ENCODE assay signal across 28 mouse cellular contexts in the genomic region with DNA sequence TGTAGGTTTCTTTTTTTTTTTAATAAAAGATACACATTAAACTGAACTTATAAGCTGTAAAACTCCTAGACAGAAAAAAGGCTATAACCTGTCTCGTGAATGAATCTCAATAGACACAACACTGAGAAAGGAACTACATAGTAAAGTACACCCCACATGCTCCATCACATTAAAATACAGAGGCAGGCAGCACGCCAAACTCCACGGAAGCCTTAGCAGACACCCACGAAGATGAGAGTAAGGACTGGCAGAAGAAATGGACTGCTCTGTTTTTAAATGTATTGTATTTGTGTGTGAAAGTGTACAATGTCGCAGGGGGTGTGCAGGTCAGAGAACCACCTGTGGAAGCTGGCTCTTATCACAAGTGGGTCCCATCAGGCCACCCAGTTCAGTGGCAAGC. TPM values are rescaled to one million over a fixed set of nuclear protein-coding genes. Genes with fewer than 3 reads are reported as not detected.
A peak's percentile ranks its signal among the peaks of the same experiment; 100 is the strongest.
DNase-seq lines count a peak whose midpoint lies in the region; ATAC-seq and TF ChIP-seq lines count a peak whose summit lies in the region.
"Had no signal": no experiment of that assay in that cellular context is flagged by ENCODE, and none has a peak within 500 bp of the region (broad histone marks: within the 10 kb centered on the region; RNA-seq: fewer than 3 reads in every experiment).

No protein-coding gene starts in this region.

- H3K4me3 ChIP-seq in hindbrain, embryonic 13.5 days: no peak overlapping the region
- no peak overlapping the region for H3K4me3 ChIP-seq in hindbrain, embryonic 16.5 days (ENCODE audit: low read length)
- H3K4me3 ChIP-seq in midbrain, postnatal 0 days (ENCODE audit: low read depth, low read length): no peak overlapping the region
- no peak overlapping the region for H3K4me3 ChIP-seq in midbrain, embryonic 15.5 days
- no peak overlapping the region for H3K4me3 ChIP-seq in forebrain, postnatal 0 days (ENCODE audit: low read depth, low read length)
- H3K4me3 ChIP-seq: embryonic facial prominence, embryonic 15.5 days; erythroblast, embryonic 14.5 days; gastrocnemius, adult 2 months; heart, embryonic 13.5 days; hindbrain, embryonic 12.5 days had no signal

- no peak for ATAC-seq in hindbrain, embryonic 13.5 days (ENCODE audit: low FRiP score)
- ATAC-seq in hindbrain, embryonic 16.5 days: no peak
- no peak for ATAC-seq in midbrain, postnatal 0 days (ENCODE audit: low FRiP score)
- no peak for ATAC-seq in midbrain, embryonic 15.5 days (replicated peaks)
- no peak for ATAC-seq in forebrain, postnatal 0 days
- ATAC-seq: CD4-positive, CD25-positive, alpha-beta regulatory T cell, adult 4 months had no signal

- peaks cover 29% of the 10 kb centered on the region for H3K36me3 ChIP-seq in hindbrain, embryonic 13.5 days
- peaks cover 11% of the 10 kb centered on the region for H3K36me3 ChIP-seq in hindbrain, embryonic 16.5 days (ENCODE audit: control insufficient read depth, insufficient read depth, low read length)
- H3K36me3 ChIP-seq in midbrain, postnatal 0 days (ENCODE audit: insufficient read depth, low read length): peaks cover 27% of the 10 kb centered on the region
- peaks cover 24% of the 10 kb centered on the region; the same call in 1 of the 2 replicates for H3K36me3 ChIP-seq in midbrain, embryonic 15.5 days (replicated peaks)
- H3K36me3 ChIP-seq in forebrain, postnatal 0 days (ENCODE audit: insufficient read depth): peaks cover 31% of the 10 kb centered on the region

- no peaks in the 10 kb centered on the region for H3K27me3 ChIP-seq in hindbrain, embryonic 13.5 days
- H3K27me3 ChIP-seq in hindbrain, embryonic 16.5 days (replicated peaks; ENCODE audit: control insufficient read depth, insufficient read depth, low read length): no peaks in the 10 kb centered on the region
- H3K27me3 ChIP-seq in midbrain, postnatal 0 days (ENCODE audit: insufficient read depth, low read length): no peaks in the 10 kb centered on the region
- no peaks in the 10 kb centered on the region for H3K27me3 ChIP-seq in midbrain, embryonic 15.5 days (replicated peaks)
- H3K27me3 ChIP-seq in forebrain, postnatal 0 days (ENCODE audit: insufficient read depth, low read length): no peaks in the 10 kb centered on the region
- H3K27me3 ChIP-seq: embryonic facial prominence, embryonic 15.5 days; heart, embryonic 13.5 days; hindbrain, embryonic 12.5 days had no signal

- H3K9ac ChIP-seq in hindbrain, embryonic 13.5 days: no peak overlapping the region
- no peak overlapping the region for H3K9ac ChIP-seq in hindbrain, embryonic 16.5 days (ENCODE audit: low read depth, low read length)
- H3K9ac ChIP-seq in midbrain, postnatal 0 days (replicated peaks; ENCODE audit: low read length, poor library complexity, severe bottlenecking): no peak overlapping the region
- H3K9ac ChIP-seq in midbrain, embryonic 15.5 days: no peak overlapping the region
- H3K9ac ChIP-seq in forebrain, postnatal 0 days: no peak overlapping the region
- H3K9ac ChIP-seq: embryonic facial prominence, embryonic 15.5 days; heart, embryonic 13.5 days; hindbrain, embryonic 12.5 days had no signal

- 85% methylated on average over 5 of the region's 5 CpGs for WGBS in hindbrain, embryonic 13.5 days
- WGBS in hindbrain, embryonic 16.5 days: 77% methylated on average over 5 of the region's 5 CpGs
- 75% methylated on average over 5 of the region's 5 CpGs for WGBS in midbrain, postnatal 0 days
- WGBS in midbrain, embryonic 15.5 days: 84% methylated on average over 5 of the region's 5 CpGs
- WGBS in forebrain, postnatal 0 days: 56% methylated on average over 5 of the region's 5 CpGs

- peaks cover 63% of the 10 kb centered on the region for H3K4me1 ChIP-seq in hindbrain, embryonic 13.5 days (replicated peaks)
- H3K4me1 ChIP-seq in hindbrain, embryonic 16.5 days (ENCODE audit: control insufficient read depth, insufficient read depth, low read depth, low read length): peaks cover 41% of the 10 kb centered on the region
- peaks cover 18% of the 10 kb centered on the region; the same call in 1 of the 2 replicates for H3K4me1 ChIP-seq in midbrain, postnatal 0 days (ENCODE audit: insufficient read depth, low read length)
- peaks cover 59% of the 10 kb centered on the region for H3K4me1 ChIP-seq in midbrain, embryonic 15.5 days
- H3K4me1 ChIP-seq in forebrain, postnatal 0 days (ENCODE audit: insufficient read depth): peaks cover 36% of the 10 kb centered on the region

- peak overlapping the region; percentile 76 for H3K4me2 ChIP-seq in hindbrain, embryonic 13.5 days
- H3K4me2 ChIP-seq in hindbrain, embryonic 16.5 days (ENCODE audit: low read length): no peak overlapping the region
- H3K4me2 ChIP-seq in midbrain, postnatal 0 days (ENCODE audit: low read depth, low read length, poor library complexity, severe bottlenecking): peak overlapping the region; percentile 63; the same call in 1 of the 2 replicates
- no peak overlapping the region for H3K4me2 ChIP-seq in midbrain, embryonic 15.5 days
- H3K4me2 ChIP-seq in forebrain, postnatal 0 days (ENCODE audit: low read depth): peak overlapping the region; percentile 65
- H3K4me2 ChIP-seq: embryonic facial prominence, embryonic 15.5 days; heart, embryonic 13.5 days; hindbrain, embryonic 12.5 days had no signal

- H3K9me3 ChIP-seq in hindbrain, embryonic 13.5 days: no peaks in the 10 kb centered on the region
- H3K9me3 ChIP-seq in hindbrain, embryonic 16.5 days (ENCODE audit: control insufficient read depth, low read length): no peaks in the 10 kb centered on the region
- no peaks in the 10 kb centered on the region for H3K9me3 ChIP-seq in midbrain, postnatal 0 days (ENCODE audit: low read length)
- H3K9me3 ChIP-seq in midbrain, embryonic 15.5 days: no peaks in the 10 kb centered on the region
- H3K9me3 ChIP-seq in forebrain, postnatal 0 days (ENCODE audit: low read length): no peaks in the 10 kb centered on the region
- H3K9me3 ChIP-seq: embryonic facial prominence, embryonic 15.5 days; G1E; heart, embryonic 13.5 days; hindbrain, embryonic 12.5 days had no signal

- peak; percentile 21 to 25 for DNase-seq in cerebellum, postnatal 10 days
- DNase-seq in cerebellum, adult 11 months: no peak
- no peak for DNase-seq in midbrain, postnatal 0 days (ENCODE audit: low spot score)
- no peak for DNase-seq in forebrain, postnatal 0 days
- no peak for DNase-seq in c-Kit-positive CD71-positive TER-119-positive erythroid progenitor cells, embryonic 14.5 days (ENCODE audit: low spot score)
- DNase-seq: adrenal gland, postnatal 10 days; B cell, adult 2 months; cerebellum, adult 2 months; cerebellum, postnatal 14 days; embryo, embryonic 11 days; gastrocnemius, adult 2 months; gastrocnemius, postnatal 36 days; heart, adult 11 months; heart, postnatal 36 days; kidney, adult 11 months had no signal

- no peak overlapping the region for H3K27ac ChIP-seq in hindbrain, embryonic 13.5 days
- no peak overlapping the region for H3K27ac ChIP-seq in hindbrain, embryonic 16.5 days (ENCODE audit: low read depth, low read length)
- H3K27ac ChIP-seq in midbrain, postnatal 0 days (ENCODE audit: low read depth, low read length): no peak overlapping the region
- H3K27ac ChIP-seq in midbrain, embryonic 15.5 days: no peak overlapping the region
- H3K27ac ChIP-seq in forebrain, postnatal 0 days (ENCODE audit: low read depth, low read length): no peak overlapping the region
- H3K27ac ChIP-seq: embryonic facial prominence, embryonic 15.5 days; gastrocnemius, adult 2 months; heart, embryonic 13.5 days; hindbrain, embryonic 12.5 days had no signal

- no peak for TF ChIP-seq CTCF in midbrain, postnatal 0 days (IDR thresholded peaks at IDR 0.05)
- no peak for TF ChIP-seq CTCF in forebrain, postnatal 0 days (IDR thresholded peaks at IDR 0.05; ENCODE audit: low read depth)

RNA-seq across cellular contexts. Expression of gene Usp22, which starts 4.7 kb away (rescaled TPM):
- 355 and 383 TPM in 2 replicates for polyA plus RNA-seq in hindbrain, embryonic 13.5 days (2015; fragmentation: Nextera tagmentation; extraction: Ambion mirVana)
- 341 and 401 TPM in 2 replicates for polyA plus RNA-seq in hindbrain, embryonic 16.5 days (2015; fragmentation: Nextera tagmentation; extraction: Ambion mirVana)
- 637 and 644 TPM in 2 replicates for total RNA-seq in midbrain, postnatal 0 days (2014; rRNA removed)
- 340 and 355 TPM in 2 replicates for polyA plus RNA-seq in midbrain, postnatal 0 days (2015; fragmentation: Nextera tagmentation; extraction: Ambion mirVana)
- 442 and 456 TPM in 2 replicates for polyA plus RNA-seq in midbrain, embryonic 15.5 days (2015; fragmentation: Nextera tagmentation; extraction: Ambion mirVana)
- total RNA-seq in forebrain, postnatal 0 days (2014; rRNA removed): 545 and 656 TPM in 2 replicates
- polyA plus RNA-seq in forebrain, postnatal 0 days (2015; fragmentation: Nextera tagmentation; extraction: Ambion mirVana): 345 and 405 TPM in 2 replicates

RNA-seq across cellular contexts. Expression of gene Aldh3a1, which starts 37.2 kb away (rescaled TPM):
- polyA plus RNA-seq in hindbrain, embryonic 13.5 days (2015; fragmentation: Nextera tagmentation; extraction: Ambion mirVana): not detected in 2 replicates
- 0.40 and 0.41 TPM in 2 replicates for polyA plus RNA-seq in hindbrain, embryonic 16.5 days (2015; fragmentation: Nextera tagmentation; extraction: Ambion mirVana)
- 0.11 and 1.3 TPM in 2 replicates for total RNA-seq in midbrain, postnatal 0 days (2014; rRNA removed)
- 0.83 and 0.91 TPM in 2 replicates for polyA plus RNA-seq in midbrain, postnatal 0 days (2015; fragmentation: Nextera tagmentation; extraction: Ambion mirVana)
- polyA plus RNA-seq in midbrain, embryonic 15.5 days (2015; fragmentation: Nextera tagmentation; extraction: Ambion mirVana): 0.19 TPM in 1 of 2 replicates, not detected in the other
- 0.62 TPM in 1 of 2 replicates, not detected in the other for total RNA-seq in forebrain, postnatal 0 days (2014; rRNA removed)
- polyA plus RNA-seq in forebrain, postnatal 0 days (2015; fragmentation: Nextera tagmentation; extraction: Ambion mirVana): 0.89 and 1.2 TPM in 2 replicates
- total RNA-seq: adrenal gland, postnatal 4 days; common myeloid progenitor, adult 5-6 weeks had no signal
- polyA plus RNA-seq: CD4-positive, CD25-positive, alpha-beta regulatory T cell, adult 4 months; embryonic facial prominence, embryonic 11.5 days; erythroblast, embryonic 14.5 days; G1E; hindbrain, embryonic 12.5 days; intestine, embryonic 14.5 days had no signal

RNA-seq across cellular contexts. Expression of gene Tnfrsf13b, which starts 43.6 kb away (rescaled TPM):
- 1.1 and 1.3 TPM in 2 replicates for polyA plus RNA-seq in hindbrain, embryonic 13.5 days (2015; fragmentation: Nextera tagmentation; extraction: Ambion mirVana)
- 1.4 and 2.0 TPM in 2 replicates for polyA plus RNA-seq in hindbrain, embryonic 16.5 days (2015; fragmentation: Nextera tagmentation; extraction: Ambion mirVana)
- total RNA-seq in midbrain, postnatal 0 days (2014; rRNA removed): 1.6 and 2.2 TPM in 2 replicates
- polyA plus RNA-seq in midbrain, postnatal 0 days (2015; fragmentation: Nextera tagmentation; extraction: Ambion mirVana): 1.4 TPM in 2 replicates
- 0.57 and 1.1 TPM in 2 replicates for polyA plus RNA-seq in midbrain, embryonic 15.5 days (2015; fragmentation: Nextera tagmentation; extraction: Ambion mirVana)
- total RNA-seq in forebrain, postnatal 0 days (2014; rRNA removed): 1.1 and 4.2 TPM in 2 replicates
- polyA plus RNA-seq in forebrain, postnatal 0 days (2015; fragmentation: Nextera tagmentation; extraction: Ambion mirVana): 0.83 and 1.4 TPM in 2 replicates

Comparison
In these comparisons a context has a peak if more than half of its experiments do, and no peak if none do; other contexts are left out.
1. DNase-seq: peak in cerebellum, postnatal 10 days (2 of 2); none in cerebellum, adult 11 months (single experiment), midbrain, postnatal 0 days (single experiment), forebrain, postnatal 0 days (single experiment) and c-Kit-positive CD71-positive TER-119-positive erythroid progenitor cells, embryonic 14.5 days (single experiment).
2. H3K4me2 ChIP-seq: peak in hindbrain, embryonic 13.5 days (single experiment), midbrain, postnatal 0 days (single experiment) and forebrain, postnatal 0 days (single experiment); none in hindbrain, embryonic 16.5 days (single experiment) and midbrain, embryonic 15.5 days (single experiment).